Mouse (Mus musculus): ENCODE measurements around the gene Fbxo39. TPM values are rescaled to one million over a fixed set of nuclear protein-coding genes. Genes with fewer than 3 reads are reported as not detected.
A peak's percentile ranks its signal among the peaks of the same experiment; 100 is the strongest.

Fbxo39 gene
- 0.29 to 0.57 TPM in 2 of 3 replicates, not detected in the other for total RNA-seq (2017)

GRCm38 (mm10) chr11:72314151-72314895 lies at the start of gene Fbxo39:
TSS of gene Fbxo39 (plus strand) at chr11:72314444.
- ATAC-seq (replicated peaks; ENCODE audit: insufficient number of reproducible peaks, low FRiP score, low TSS enrichment, poor library complexity, severe bottlenecking): no peak

- no peak for ATAC-seq (replicated peaks; ENCODE audit: insufficient number of reproducible peaks, low FRiP score, low TSS enrichment, poor library complexity, severe bottlenecking)
Observed at GRCm38 (mm10) chr11:72265483-72265882, 48.8 kb upstream of the Fbxo39 start.

DNA sequence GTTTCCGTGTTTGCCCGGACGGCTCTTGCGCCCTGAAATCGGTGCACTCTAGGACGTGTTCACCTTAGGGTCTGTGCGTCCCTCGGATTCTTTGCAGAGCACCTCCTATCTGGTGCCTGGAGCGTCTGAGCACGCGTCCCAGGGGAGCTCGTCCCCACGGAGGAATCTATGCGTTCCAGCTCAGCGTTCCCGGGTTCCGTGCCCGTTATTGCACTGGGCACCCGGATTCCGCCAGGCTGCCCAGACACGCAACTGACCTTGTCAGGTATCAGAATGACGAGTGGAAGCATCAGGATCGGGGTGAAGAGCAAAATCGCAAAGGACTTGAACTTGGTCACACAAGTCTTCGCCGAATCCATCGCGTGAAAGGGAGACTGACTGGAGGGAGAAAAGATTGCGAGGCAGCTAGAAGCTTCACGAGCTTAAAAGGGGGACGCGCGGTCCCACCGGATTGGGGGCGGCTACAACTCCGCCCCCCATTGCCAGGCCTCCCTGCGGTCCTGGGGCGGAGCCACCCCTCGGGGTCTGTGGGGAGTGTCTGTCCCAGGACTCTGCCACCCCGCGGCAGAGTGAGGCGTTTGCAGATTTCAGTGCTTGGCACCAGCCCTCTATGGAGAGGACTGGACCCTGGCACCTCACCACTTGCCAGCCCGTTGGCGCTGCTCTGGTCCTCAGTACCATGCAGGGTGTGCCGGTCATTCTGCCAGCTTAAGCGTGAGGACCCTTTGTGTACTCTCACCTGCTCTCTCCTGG lies 47.9 kb upstream of the Fbxo39 start:
- no peak for ATAC-seq (replicated peaks; ENCODE audit: insufficient number of reproducible peaks, low FRiP score, low TSS enrichment, poor library complexity, severe bottlenecking)

- no peak for ATAC-seq (replicated peaks; ENCODE audit: insufficient number of reproducible peaks, low FRiP score, low TSS enrichment, poor library complexity, severe bottlenecking)
Observed at GRCm38 (mm10) chr11:72266960-72267560, 47.2 kb upstream of the Fbxo39 start, which contains the start of gene Slc13a5. TSS of gene Slc13a5 (minus strand) at chr11:72267222.

DNA sequence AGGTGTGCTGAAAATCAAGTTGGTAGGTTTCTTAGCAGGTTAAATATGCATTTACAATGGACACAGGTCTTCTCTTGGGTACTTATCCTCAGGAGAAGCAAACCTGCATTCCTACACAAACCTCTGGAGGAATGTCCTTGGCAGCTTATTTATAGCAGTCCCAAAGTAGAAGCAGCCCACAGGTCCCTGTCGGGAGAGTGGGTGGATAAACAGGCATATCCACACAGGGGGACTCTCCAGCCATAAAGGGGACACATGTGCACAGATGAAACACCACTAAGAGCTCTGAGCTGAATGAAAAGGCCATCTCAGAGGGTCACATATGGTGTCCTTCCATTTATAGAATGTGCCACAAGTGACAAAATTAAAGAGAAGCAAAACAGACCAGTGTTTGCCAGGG lies 42.5 kb upstream of the Fbxo39 start:
- ATAC-seq (replicated peaks; ENCODE audit: insufficient number of reproducible peaks, low FRiP score, low TSS enrichment, poor library complexity, severe bottlenecking): no peak

GRCm38 (mm10) chr11:72273341-72273740 lies 40.9 kb upstream of the Fbxo39 start:
- no peak for ATAC-seq (replicated peaks; ENCODE audit: insufficient number of reproducible peaks, low FRiP score, low TSS enrichment, poor library complexity, severe bottlenecking)

DNA sequence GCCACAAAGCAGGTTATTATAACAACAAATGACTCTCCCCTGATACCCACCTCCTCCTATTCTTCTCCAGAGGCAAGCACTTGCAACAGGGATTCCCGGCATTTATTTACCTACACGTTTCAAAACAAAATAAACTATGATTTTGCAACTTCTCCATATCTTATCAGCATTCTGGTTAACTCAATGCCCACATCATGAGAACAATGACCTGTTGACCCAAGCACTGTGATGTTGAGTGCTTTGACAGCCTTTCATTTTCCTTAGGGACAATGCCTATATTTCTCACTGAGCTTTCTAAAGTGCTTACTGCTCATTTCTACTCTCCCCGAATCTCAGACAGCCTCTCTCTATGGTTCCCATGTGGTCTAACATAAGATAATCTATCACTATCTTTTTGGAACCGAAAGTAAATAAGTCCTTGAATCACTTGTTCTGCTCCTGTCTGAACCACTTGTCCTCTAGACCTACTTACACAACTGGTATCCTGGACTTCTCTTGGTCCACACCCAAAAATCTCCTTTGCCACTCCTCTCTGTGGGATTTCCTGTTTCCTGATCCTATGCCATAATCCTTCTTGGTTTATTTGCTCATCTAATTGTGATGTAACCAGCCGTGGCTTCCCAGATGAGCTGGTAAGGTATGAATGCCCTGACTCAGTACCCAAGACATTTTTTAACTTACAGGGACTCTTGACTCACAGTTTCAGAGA lies 32.9 kb upstream of the Fbxo39 start:
- no peak for ATAC-seq (replicated peaks; ENCODE audit: insufficient number of reproducible peaks, low FRiP score, low TSS enrichment, poor library complexity, severe bottlenecking)

DNA sequence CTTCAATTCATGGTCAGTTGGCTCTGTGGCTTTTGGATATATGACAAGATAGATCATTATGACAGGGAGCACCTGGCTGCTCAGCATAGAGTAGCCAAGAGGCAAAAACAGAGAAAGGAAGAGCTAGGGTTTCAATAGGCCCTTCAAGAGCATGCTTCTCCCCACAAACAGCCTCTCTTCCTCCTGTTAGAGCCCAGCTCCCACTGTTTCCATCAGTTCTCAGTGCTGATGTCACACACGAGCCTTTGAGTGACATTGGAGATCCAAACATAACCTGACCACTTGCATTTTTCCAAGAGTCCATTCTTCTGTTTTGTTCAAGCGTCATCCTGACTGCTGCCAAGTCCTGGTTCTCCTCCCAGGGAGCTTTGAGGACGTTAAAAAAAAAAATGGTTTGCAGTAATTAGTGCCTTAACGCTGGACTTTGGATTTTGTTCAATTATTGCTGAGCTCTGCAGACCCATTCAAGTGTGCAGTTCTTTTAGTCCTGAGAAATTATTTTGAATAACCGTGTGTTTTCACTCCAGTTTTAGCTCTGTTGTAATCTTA lies 32.3 kb upstream of the Fbxo39 start:
- no peak for ATAC-seq (replicated peaks; ENCODE audit: insufficient number of reproducible peaks, low FRiP score, low TSS enrichment, poor library complexity, severe bottlenecking)

DNA sequence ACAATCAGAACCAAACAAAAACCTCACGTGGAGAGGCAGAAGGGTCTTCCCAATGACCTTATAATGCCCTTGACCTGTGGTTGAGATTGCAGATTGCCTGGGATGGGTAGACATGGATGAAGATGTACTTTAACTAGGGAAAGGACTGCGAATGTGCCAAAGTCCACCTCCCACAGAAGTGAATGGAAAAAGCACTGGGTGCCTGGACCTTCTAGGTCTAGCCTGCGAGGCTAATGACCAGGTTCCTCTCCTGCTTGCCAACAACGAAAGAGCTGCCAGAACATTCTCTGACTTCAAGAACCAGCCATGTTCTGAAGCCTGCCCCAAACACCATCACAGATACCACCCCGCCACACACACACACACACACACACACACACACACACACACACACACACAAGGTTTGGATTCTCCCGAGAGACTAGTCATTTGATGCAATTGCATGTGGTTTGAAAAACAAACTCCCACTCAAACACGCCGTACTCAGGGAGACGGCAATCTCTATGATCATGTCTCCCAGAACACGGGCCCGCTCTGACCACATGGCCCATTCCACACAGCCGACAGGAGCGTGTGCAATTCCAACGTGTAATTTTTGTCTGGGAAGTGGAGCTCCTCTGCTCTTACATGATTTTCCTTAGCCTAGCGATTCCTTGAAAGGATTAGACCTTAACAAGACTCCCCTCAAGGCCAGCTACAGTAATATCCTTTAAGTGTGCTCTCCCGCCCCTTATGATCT lies 30.6 kb upstream of the Fbxo39 start:
- no peak for ATAC-seq (replicated peaks; ENCODE audit: insufficient number of reproducible peaks, low FRiP score, low TSS enrichment, poor library complexity, severe bottlenecking)

DNA sequence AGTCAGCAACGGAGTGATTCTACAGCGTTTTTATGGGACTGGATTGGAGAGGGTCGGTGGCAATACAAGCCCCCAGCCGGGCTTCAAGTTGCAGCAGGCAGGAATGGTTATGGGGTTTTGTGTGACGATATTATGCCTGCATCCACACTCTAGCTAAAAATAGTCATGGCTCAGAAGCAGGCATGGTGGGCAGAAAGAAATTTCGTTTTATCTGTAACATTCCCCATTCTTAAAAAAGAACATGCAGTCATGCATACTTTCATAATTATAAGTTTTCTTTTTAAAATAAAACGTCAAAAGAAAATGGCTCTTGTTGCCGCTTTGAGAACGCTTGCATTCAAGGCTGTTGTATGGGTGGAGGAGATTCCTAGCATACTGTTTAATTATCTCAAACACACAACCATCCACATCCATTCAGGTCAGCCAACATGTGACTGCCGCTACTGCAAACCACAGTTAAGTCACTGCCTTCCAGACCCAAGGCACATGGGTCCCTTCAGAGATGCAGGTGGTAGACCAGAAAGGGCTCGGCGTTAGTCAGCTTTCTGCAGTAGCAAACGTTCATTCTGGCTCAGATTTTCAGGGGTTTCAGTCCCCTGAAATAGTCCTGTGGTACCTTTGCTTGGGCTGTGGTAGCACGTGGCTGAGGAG lies 29.6 kb upstream of the Fbxo39 start:
- no peak for ATAC-seq (replicated peaks; ENCODE audit: insufficient number of reproducible peaks, low FRiP score, low TSS enrichment, poor library complexity, severe bottlenecking)

DNA sequence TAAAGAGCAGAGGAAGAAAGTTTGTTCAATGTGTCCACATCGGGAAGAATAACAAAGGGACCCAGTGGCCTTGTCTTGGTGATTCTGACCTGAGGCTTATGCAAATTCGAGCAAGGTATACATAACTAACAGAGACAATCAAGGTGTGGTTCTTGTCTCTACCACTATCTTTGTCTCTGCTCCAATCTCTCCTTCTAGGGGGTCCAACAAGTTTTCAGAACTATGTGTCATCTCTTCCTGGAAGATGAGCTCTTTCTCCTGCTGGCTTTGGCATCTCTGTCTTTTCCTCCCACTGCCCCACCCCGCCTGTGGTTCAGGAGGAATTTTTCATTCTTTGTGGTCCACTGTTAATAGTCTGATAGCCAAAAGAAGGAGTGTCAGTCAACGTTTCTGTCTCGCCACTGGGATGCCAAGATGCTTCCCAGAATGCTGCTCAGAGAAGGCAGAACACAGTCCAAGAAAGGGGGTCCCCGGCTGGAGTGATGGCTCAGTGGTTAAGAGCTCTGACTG lies 28.2 kb upstream of the Fbxo39 start:
- ATAC-seq (replicated peaks; ENCODE audit: insufficient number of reproducible peaks, low FRiP score, low TSS enrichment, poor library complexity, severe bottlenecking): no peak

- no peak for ATAC-seq (replicated peaks; ENCODE audit: insufficient number of reproducible peaks, low FRiP score, low TSS enrichment, poor library complexity, severe bottlenecking)
Observed at GRCm38 (mm10) chr11:72286651-72287050, 27.6 kb upstream of the Fbxo39 start.

GRCm38 (mm10) chr11:72287126-72287525 lies 27.1 kb upstream of the Fbxo39 start:
- no peak for ATAC-seq (replicated peaks; ENCODE audit: insufficient number of reproducible peaks, low FRiP score, low TSS enrichment, poor library complexity, severe bottlenecking)

- ATAC-seq (replicated peaks; ENCODE audit: insufficient number of reproducible peaks, low FRiP score, low TSS enrichment, poor library complexity, severe bottlenecking): no peak
Observed at GRCm38 (mm10) chr11:72287543-72287942, 26.7 kb upstream of the Fbxo39 start.

DNA sequence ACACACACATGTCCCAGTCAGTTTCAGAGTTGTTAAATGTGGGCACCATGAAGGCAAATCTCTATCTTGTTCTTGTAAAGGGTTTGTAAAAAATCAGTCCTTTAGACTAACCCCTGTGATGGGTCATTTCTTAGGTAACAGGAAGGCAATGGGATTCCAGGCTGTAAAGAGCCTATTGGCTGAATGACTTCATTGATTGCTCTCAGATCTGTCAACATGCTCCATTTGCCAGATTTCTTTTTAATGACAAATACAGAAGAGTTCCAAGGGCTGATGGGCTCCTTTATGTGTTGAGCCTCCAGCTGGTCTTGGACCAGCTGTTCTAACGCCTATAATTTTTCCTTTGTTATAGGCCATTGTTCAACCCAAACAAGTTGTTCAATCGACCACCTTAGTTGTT lies 21.1 kb upstream of the Fbxo39 start:
- no peak for ATAC-seq (replicated peaks; ENCODE audit: insufficient number of reproducible peaks, low FRiP score, low TSS enrichment, poor library complexity, severe bottlenecking)

DNA sequence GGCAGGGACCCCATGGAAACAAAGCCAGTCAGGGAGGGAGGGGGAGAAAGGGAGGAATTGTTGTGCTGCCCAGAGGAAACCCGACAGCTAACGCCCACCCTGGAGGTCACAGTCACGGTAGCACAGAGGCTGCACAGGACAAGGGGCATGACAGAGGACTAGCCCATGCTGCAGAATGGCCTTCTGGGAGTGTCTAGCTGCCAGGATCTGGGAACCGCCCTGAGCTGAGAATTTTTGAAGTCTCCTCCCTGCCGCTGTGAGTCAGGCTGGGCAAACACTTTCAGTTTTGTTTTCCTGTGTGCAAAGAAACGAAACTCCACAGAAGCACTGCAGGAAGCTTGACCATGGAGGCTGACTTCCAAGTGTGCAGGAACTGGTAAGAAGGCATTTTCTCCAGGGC lies 12.9 kb upstream of the Fbxo39 start, which contains the start of gene Xaf1:
Gene Xaf1, plus strand, starts transcription at position 296 of the 400 bp plus-strand sequence.
- peak; percentile 89 for ATAC-seq (replicated peaks; ENCODE audit: insufficient number of reproducible peaks, low FRiP score, low TSS enrichment, poor library complexity, severe bottlenecking)

GRCm38 (mm10) chr11:72302230-72302629 lies 12.0 kb upstream of the Fbxo39 start:
- ATAC-seq (replicated peaks; ENCODE audit: insufficient number of reproducible peaks, low FRiP score, low TSS enrichment, poor library complexity, severe bottlenecking): no peak
